Mouse (Mus musculus): ENCODE measurements at regions not wholly inside any gene's neighbourhood (a gene's known extent, or its start where the extent isn't known, plus 50 kb on each side); places are given as distances from the start of the nearest gene placed in this dataset.

DNA sequence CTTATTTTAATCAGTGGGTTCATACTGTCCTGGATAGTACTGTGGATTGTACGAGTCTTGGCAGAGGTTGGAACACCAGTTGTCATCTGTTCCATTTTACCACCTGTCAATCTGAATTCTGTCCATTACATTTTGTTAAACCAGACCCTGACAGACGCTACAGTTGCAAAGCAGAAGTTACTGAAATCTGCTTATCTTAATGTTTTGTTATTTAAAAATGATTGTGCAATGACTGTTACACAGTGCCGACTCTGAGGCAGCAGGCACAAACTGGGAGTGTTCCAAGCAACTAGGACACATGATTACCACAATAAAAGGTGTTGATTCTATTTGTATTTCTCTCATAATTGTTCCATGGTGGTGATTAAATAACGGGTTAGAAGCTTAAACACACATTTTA lies 229.8 kb upstream of the Camk1g start:
- H3K36me3 ChIP-seq (ENCODE audit: control insufficient read depth, insufficient read depth): no peaks in the 10 kb centered on the region
- no peak for TF ChIP-seq USF1 (IDR thresholded peaks at IDR 0.05; ENCODE audit: low read depth)
- TF ChIP-seq E2F4 (IDR thresholded peaks at IDR 0.05; ENCODE audit: insufficient read depth): no peak
- no peak for TF ChIP-seq TCF12 (IDR thresholded peaks at IDR 0.05; ENCODE audit: insufficient read depth, poor library complexity, severe bottlenecking)
- no peak for TF ChIP-seq MAX (IDR thresholded peaks at IDR 0.05; ENCODE audit: low read depth)
- no peak for TF ChIP-seq SRF (IDR thresholded peaks at IDR 0.05; ENCODE audit: control insufficient read depth, insufficient read length, low read depth)
- TF ChIP-seq POLR2AphosphoS2 (IDR thresholded peaks at IDR 0.05; ENCODE audit: insufficient read length, low read depth): no peak
- no peak for TF ChIP-seq TCF3 (IDR thresholded peaks at IDR 0.05; ENCODE audit: insufficient read length, low read depth)
- TF ChIP-seq REST (IDR thresholded peaks at IDR 0.05; ENCODE audit: insufficient read depth, insufficient read length): no peak
- no peak for TF ChIP-seq MYOG (IDR thresholded peaks at IDR 0.05; ENCODE audit: control insufficient read depth in 1 of 3, insufficient read depth in 1 of 3, insufficient read length in 2 of 3, low read depth in 2 of 3)
- no peak for TF ChIP-seq CEBPB (IDR thresholded peaks at IDR 0.05; ENCODE audit: insufficient read depth, poor library complexity, severe bottlenecking)
- TF ChIP-seq MYOD1 (IDR thresholded peaks at IDR 0.05; ENCODE audit: control insufficient read depth in 1 of 3, insufficient read length in 2 of 3, low read depth in 2 of 3): no peak
- TF ChIP-seq POLR2A (IDR thresholded peaks at IDR 0.05; ENCODE audit: insufficient read length, low read depth): no peak
- no peaks in the 10 kb centered on the region for H3K27me3 ChIP-seq (ENCODE audit: control insufficient read depth, insufficient read depth, insufficient read length)
- H3K4me2 ChIP-seq (ENCODE audit: low read depth): no peak overlapping the region
- no peak overlapping the region for H3K4me3 ChIP-seq
- H3K79me2 ChIP-seq (ENCODE audit: control insufficient read depth, insufficient read depth): no peaks in the 10 kb centered on the region
- H3ac ChIP-seq (ENCODE audit: control insufficient read depth, insufficient read length): no peak overlapping the region

- H3K79me2 ChIP-seq (ENCODE audit: control insufficient read depth, insufficient read depth): no peaks in the 10 kb centered on the region
- H3K4me2 ChIP-seq (ENCODE audit: low read depth): no peak overlapping the region
- no peak overlapping the region for H3K4me3 ChIP-seq
- no peaks in the 10 kb centered on the region for H3K27me3 ChIP-seq (ENCODE audit: control insufficient read depth, insufficient read depth, insufficient read length)
- TF ChIP-seq POLR2AphosphoS2 (IDR thresholded peaks at IDR 0.05; ENCODE audit: insufficient read length, low read depth) (no peak), TCF12 (IDR thresholded peaks at IDR 0.05; ENCODE audit: insufficient read depth, poor library complexity, severe bottlenecking) (no peak), POLR2A (IDR thresholded peaks at IDR 0.05; ENCODE audit: insufficient read length, low read depth) (no peak), SRF (IDR thresholded peaks at IDR 0.05; ENCODE audit: control insufficient read depth, insufficient read length, low read depth) (no peak), CEBPB (IDR thresholded peaks at IDR 0.05; ENCODE audit: insufficient read depth, poor library complexity, severe bottlenecking) (no peak), USF1 (IDR thresholded peaks at IDR 0.05; ENCODE audit: low read depth) (no peak), MYOG (IDR thresholded peaks at IDR 0.05; ENCODE audit: control insufficient read depth in 1 of 3, insufficient read depth in 1 of 3, insufficient read length in 2 of 3, low read depth in 2 of 3) (no peak), MYOD1 (IDR thresholded peaks at IDR 0.05; ENCODE audit: control insufficient read depth in 1 of 3, insufficient read length in 2 of 3, low read depth in 2 of 3) (no peak), MAX (IDR thresholded peaks at IDR 0.05; ENCODE audit: low read depth) (no peak), E2F4 (IDR thresholded peaks at IDR 0.05; ENCODE audit: insufficient read depth) (no peak), TCF3 (IDR thresholded peaks at IDR 0.05; ENCODE audit: insufficient read length, low read depth) (no peak), REST (IDR thresholded peaks at IDR 0.05; ENCODE audit: insufficient read depth, insufficient read length) (no peak)
- H3ac ChIP-seq (ENCODE audit: control insufficient read depth, insufficient read length): no peak overlapping the region
- H3K36me3 ChIP-seq (ENCODE audit: control insufficient read depth, insufficient read depth): no peaks in the 10 kb centered on the region
Measured at GRCm38 (mm10) chr1:193599163-193599562, 229.1 kb upstream of the Camk1g start.

- Histone ChIP-seq H3K4me3 (no peak overlapping the region), H3K27me3 (ENCODE audit: control insufficient read depth, insufficient read depth, insufficient read length) (no peaks in the 10 kb centered on the region), H3ac (ENCODE audit: control insufficient read depth, insufficient read length) (no peak overlapping the region), H3K4me2 (ENCODE audit: low read depth) (no peak overlapping the region), H3K36me3 (ENCODE audit: control insufficient read depth, insufficient read depth) (no peaks in the 10 kb centered on the region), H3K79me2 (ENCODE audit: control insufficient read depth, insufficient read depth) (no peaks in the 10 kb centered on the region)
- no peak for TF ChIP-seq REST (IDR thresholded peaks at IDR 0.05; ENCODE audit: insufficient read depth, insufficient read length)
- TF ChIP-seq MYOD1 (IDR thresholded peaks at IDR 0.05; ENCODE audit: control insufficient read depth in 1 of 3, insufficient read length in 2 of 3, low read depth in 2 of 3): no peak
- no peak for TF ChIP-seq MAX (IDR thresholded peaks at IDR 0.05; ENCODE audit: low read depth)
- no peak for TF ChIP-seq E2F4 (IDR thresholded peaks at IDR 0.05; ENCODE audit: insufficient read depth)
- no peak for TF ChIP-seq TCF12 (IDR thresholded peaks at IDR 0.05; ENCODE audit: insufficient read depth, poor library complexity, severe bottlenecking)
- no peak for TF ChIP-seq USF1 (IDR thresholded peaks at IDR 0.05; ENCODE audit: low read depth)
- no peak for TF ChIP-seq TCF3 (IDR thresholded peaks at IDR 0.05; ENCODE audit: insufficient read length, low read depth)
- no peak for TF ChIP-seq SRF (IDR thresholded peaks at IDR 0.05; ENCODE audit: control insufficient read depth, insufficient read length, low read depth)
- no peak for TF ChIP-seq MYOG (IDR thresholded peaks at IDR 0.05; ENCODE audit: control insufficient read depth in 1 of 3, insufficient read depth in 1 of 3, insufficient read length in 2 of 3, low read depth in 2 of 3)
- TF ChIP-seq CEBPB (IDR thresholded peaks at IDR 0.05; ENCODE audit: insufficient read depth, poor library complexity, severe bottlenecking): no peak
- no peak for TF ChIP-seq POLR2AphosphoS2 (IDR thresholded peaks at IDR 0.05; ENCODE audit: insufficient read length, low read depth)
Measured at GRCm38 (mm10) chr1:193590301-193590829, 220.3 kb upstream of the Camk1g start.

DNA sequence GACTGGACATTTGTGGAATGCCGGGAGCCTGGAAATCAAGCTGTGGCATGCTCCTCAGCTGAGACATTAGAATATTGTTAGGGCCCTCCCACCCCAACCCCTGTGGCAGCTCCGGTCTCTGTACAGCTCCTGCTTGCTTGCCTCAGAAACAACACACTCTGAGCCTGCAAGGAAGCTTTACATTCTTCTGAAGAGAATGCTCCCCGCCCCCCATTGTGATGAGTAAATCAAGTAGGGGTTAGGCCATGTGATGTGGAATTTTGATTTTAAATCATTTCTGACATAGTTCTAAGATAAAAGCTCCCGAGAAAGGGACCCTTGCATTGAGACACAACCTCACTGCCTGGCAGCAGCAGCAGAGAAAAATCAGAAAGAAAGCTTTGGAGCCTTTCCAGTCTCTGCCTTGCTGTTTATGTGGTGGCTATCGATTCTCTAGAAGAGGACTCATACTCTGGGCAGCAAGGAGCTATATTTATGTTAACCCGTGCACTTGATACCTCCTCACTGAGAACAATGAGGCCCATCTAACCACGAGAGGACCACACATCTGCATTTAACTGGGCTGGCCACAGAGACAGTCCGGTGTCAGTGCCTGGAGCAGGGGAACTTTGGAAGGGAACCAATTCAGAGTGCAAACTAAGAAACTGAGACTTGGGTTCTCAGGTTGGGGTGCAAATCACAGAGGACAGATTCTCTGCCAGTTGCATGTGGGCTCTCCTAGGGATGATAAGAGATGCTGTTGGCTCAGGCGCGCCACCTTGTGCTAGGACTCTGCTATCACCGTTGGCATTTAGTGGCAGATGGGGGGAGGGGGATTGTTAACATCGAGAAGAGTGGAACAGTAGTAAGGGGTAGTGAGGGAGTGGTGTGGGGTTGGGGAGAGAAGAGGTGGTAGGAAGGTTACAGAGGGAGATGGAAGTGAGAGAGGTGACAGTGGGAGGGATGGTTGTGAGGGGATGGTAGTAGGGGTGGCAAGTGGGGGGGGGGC lies 218.7 kb upstream of the Camk1g start:
- Histone ChIP-seq H3K36me3 (ENCODE audit: control insufficient read depth, insufficient read depth) (no peaks in the 10 kb centered on the region), H3K79me2 (ENCODE audit: control insufficient read depth, insufficient read depth) (no peaks in the 10 kb centered on the region), H3ac (ENCODE audit: control insufficient read depth, insufficient read length) (no peak overlapping the region), H3K4me2 (ENCODE audit: low read depth) (no peak overlapping the region), H3K27me3 (ENCODE audit: control insufficient read depth, insufficient read depth, insufficient read length) (no peaks in the 10 kb centered on the region), H3K4me3 (no peak overlapping the region)
- TF ChIP-seq REST (IDR thresholded peaks at IDR 0.05; ENCODE audit: insufficient read depth, insufficient read length) (no peak), POLR2AphosphoS2 (IDR thresholded peaks at IDR 0.05; ENCODE audit: insufficient read length, low read depth) (no peak), TCF12 (IDR thresholded peaks at IDR 0.05; ENCODE audit: insufficient read depth, poor library complexity, severe bottlenecking) (no peak), MYOG (IDR thresholded peaks at IDR 0.05; ENCODE audit: control insufficient read depth in 1 of 3, insufficient read depth in 1 of 3, insufficient read length in 2 of 3, low read depth in 2 of 3) (no peak), SRF (IDR thresholded peaks at IDR 0.05; ENCODE audit: control insufficient read depth, insufficient read length, low read depth) (no peak), POLR2A (IDR thresholded peaks at IDR 0.05; ENCODE audit: insufficient read length, low read depth) (no peak), MYOD1 (IDR thresholded peaks at IDR 0.05; ENCODE audit: control insufficient read depth in 1 of 3, insufficient read length in 2 of 3, low read depth in 2 of 3) (no peak), CEBPB (IDR thresholded peaks at IDR 0.05; ENCODE audit: insufficient read depth, poor library complexity, severe bottlenecking) (no peak), TCF3 (IDR thresholded peaks at IDR 0.05; ENCODE audit: insufficient read length, low read depth) (no peak), MAX (IDR thresholded peaks at IDR 0.05; ENCODE audit: low read depth) (no peak), USF1 (IDR thresholded peaks at IDR 0.05; ENCODE audit: low read depth) (no peak), E2F4 (IDR thresholded peaks at IDR 0.05; ENCODE audit: insufficient read depth) (no peak)

Measured in myocyte (in vitro differentiated cells).